Mouse (Mus musculus) bone marrow macrophage, adult 2 months (primary cell): ENCODE data around the gene Hip1r. TPM values are rescaled to one million over a fixed set of nuclear protein-coding genes. Genes with fewer than 3 reads are reported as not detected.

Experiments
- H3K27ac ChIP-seq: 2 replicates; pipeline ENCODE4 v1.5.1; 2012; ENCODE audit warnings: low read depth, low read length; ENCODE audit not compliant: insufficient read depth
- H3K4me1 ChIP-seq: 2 replicates; pipeline ENCODE4 v1.6.1; 2012; ENCODE audit warnings: low read length; ENCODE audit not compliant: control insufficient read depth, insufficient read depth
- H3K4me3 ChIP-seq: 2 replicates; pipeline ENCODE4 v1.5.1; 2012; ENCODE audit warnings: mild to moderate bottlenecking, low read length, moderate library complexity; ENCODE audit not compliant: insufficient read depth
- CTCF ChIP-seq: IDR thresholded peaks from 2 replicates; pipeline ENCODE4 v1.5.1; 2012; ENCODE audit warnings: low read depth, mild to moderate bottlenecking, low read length, moderate library complexity
- POLR2A ChIP-seq: IDR thresholded peaks from 2 replicates; pipeline ENCODE4 v1.6.1; 2012; ENCODE audit warnings: mild to moderate bottlenecking, low read depth, low read length, borderline replicate concordance
- polyA plus RNA-seq: library from polyadenylated mRNA; stranded (reverse); fragments of >200 nt; gene quantifications from 2 replicates; pipeline ENCODE4 v1.2.4, GENCODE M21; 2012; ENCODE audit not compliant: missing spikeins, insufficient read depth, insufficient read length

Gene Hip1r
- 0.51 and 0.64 TPM in 2 replicates for polyA plus RNA-seq

GRCm38 (mm10) chr5:123973299-123974178 lies at the start of gene Hip1r:
Hip1r (plus strand) TSS chr5:123973628.
- no peak within 1 kb of the TSS for H3K27ac ChIP-seq

DNA sequence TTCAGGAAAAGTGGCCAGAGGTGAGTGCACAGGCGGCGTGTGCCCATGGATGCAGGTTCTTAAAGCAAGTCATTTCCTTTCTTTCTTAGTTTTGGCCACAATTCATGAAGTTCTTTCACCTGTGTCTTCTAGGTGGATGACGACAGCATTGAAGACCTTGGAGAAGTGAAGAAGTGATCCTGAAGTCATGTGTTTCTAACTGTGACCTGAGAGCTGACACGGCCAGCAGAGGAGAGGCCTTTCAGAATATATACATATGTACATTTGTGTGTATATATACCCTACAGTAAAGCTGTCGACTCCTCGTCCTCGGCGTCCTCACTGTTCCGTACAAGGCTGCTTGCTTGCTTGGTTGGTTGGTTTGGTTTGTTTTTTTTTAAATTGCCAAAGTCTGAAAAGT lies 46.3 kb upstream of the Hip1r start, which contains the start of gene Gm43518:
TSS of gene Gm43518 (plus strand) at position 301 of the 400 bp plus-strand sequence.
- no peak within 1 kb of the TSS for H3K4me3 ChIP-seq
- TF ChIP-seq POLR2A = no peak
- no peaks in the 10 kb centered on the region for H3K4me1 ChIP-seq
- H3K27ac ChIP-seq = no peak within 1 kb of the TSS

More at GRCm38 (mm10) chr5:123973299-123974178, at the start of gene Hip1r:
- H3K4me1 ChIP-seq = no peaks in the 10 kb centered on the region
- peak within 1 kb of the TSS; percentile 67 for H3K4me3 ChIP-seq
- TF ChIP-seq POLR2A = no peak
- no peak for TF ChIP-seq CTCF

- peak within 1 kb of the TSS; percentile 82 for H3K4me3 ChIP-seq
- no peaks in the 10 kb centered on the region for H3K4me1 ChIP-seq
- TF ChIP-seq CTCF (no peak), POLR2A (peak; percentile 72; the same call in 1 of the 2 replicates)
- H3K27ac ChIP-seq = peak within 1 kb of the TSS; percentile 65
These were observed 42.9 kb upstream of the Hip1r start, which contains the start of gene Ccdc62 for GRCm38 (mm10) chr5:123930508-123930989. Ccdc62 (plus strand) TSS chr5:123930679.

GRCm38 (mm10) chr5:123931131-123931530 lies 42.3 kb upstream of the Hip1r start:
- Histone ChIP-seq H3K27ac (no peak overlapping the region), H3K4me3 (peak overlapping the region; percentile 82), H3K4me1 (no peaks in the 10 kb centered on the region)
- TF ChIP-seq POLR2A = no peak
- no peak for TF ChIP-seq CTCF

DNA sequence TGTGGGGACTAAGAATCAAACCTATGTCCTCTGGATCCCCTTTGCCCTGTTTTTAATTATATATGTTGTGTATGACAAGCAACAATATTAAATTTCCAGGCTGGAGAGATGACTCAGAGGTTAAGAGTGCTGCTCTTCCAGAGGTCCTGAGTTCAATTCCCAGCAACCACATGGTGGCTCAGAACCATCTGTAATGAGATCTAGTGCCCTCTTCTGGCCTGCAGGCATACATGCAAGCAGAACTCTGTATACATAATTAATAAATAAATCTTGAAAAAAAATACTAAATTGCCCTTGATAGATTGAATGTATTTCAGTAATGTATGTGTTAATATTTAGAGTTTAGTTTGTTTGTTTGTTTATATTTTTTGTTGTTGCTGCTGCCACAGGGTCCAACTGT lies 40.5 kb upstream of the Hip1r start:
- no peak overlapping the region for H3K27ac ChIP-seq
- TF ChIP-seq CTCF (no peak), POLR2A (no peak)
- H3K4me1 ChIP-seq = no peaks in the 10 kb centered on the region
- no peak overlapping the region for H3K4me3 ChIP-seq

DNA sequence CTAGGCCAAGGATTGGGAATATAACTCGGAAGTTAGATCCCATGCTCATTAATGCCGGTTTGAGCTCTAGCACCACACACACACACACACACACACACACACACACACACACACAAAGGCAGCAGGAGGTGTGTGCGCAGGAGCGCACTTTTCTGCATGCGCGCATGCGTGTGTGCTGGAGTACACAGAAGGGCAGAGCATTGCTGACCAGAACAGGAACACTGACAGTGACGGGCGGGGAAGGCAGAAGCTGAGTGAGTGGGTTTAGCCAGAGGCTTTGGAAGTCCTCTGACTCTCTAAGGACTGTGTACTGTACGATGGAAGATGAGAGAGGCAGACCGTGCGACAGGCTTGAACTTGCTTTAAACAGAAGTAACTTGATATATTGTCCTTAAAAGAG lies 39.9 kb upstream of the Hip1r start:
- Histone ChIP-seq H3K27ac (no peak overlapping the region), H3K4me1 (peaks cover 4% of the 10 kb centered on the region), H3K4me3 (no peak overlapping the region)
- TF ChIP-seq POLR2A = no peak
- TF ChIP-seq CTCF = no peak

- Histone ChIP-seq H3K4me3 (no peak overlapping the region), H3K4me1 (peaks cover 7% of the 10 kb centered on the region), H3K27ac (no peak overlapping the region)
- no peak for TF ChIP-seq CTCF
- TF ChIP-seq POLR2A = no peak
These were observed 39.4 kb upstream of the Hip1r start for GRCm38 (mm10) chr5:123933957-123934591.

- H3K4me1 ChIP-seq = peaks cover 7% of the 10 kb centered on the region
- no peak overlapping the region for H3K27ac ChIP-seq
- no peak for TF ChIP-seq CTCF
- no peak for TF ChIP-seq POLR2A
- no peak overlapping the region for H3K4me3 ChIP-seq
These were observed 37.5 kb upstream of the Hip1r start for GRCm38 (mm10) chr5:123935931-123936330.

- Histone ChIP-seq H3K27ac (no peak overlapping the region), H3K4me1 (peaks cover 7% of the 10 kb centered on the region), H3K4me3 (no peak overlapping the region)
- TF ChIP-seq CTCF (no peak), POLR2A (no peak)
These were observed 34.9 kb upstream of the Hip1r start for GRCm38 (mm10) chr5:123938479-123938878.
